Mouse (Mus musculus): Measurements from ENCODE around the gene Wdfy4. TPM values are rescaled to one million over a fixed set of nuclear protein-coding genes. Genes with fewer than 3 reads are reported as not detected.

Gene Wdfy4
- polyA plus RNA-seq, 1 experiment from 2014 or later = 0.20 TPM

GRCm38 (mm10) chr14:33136843-33137242 is 48.5 kb downstream of the Wdfy4 start:
- no peak for TF ChIP-seq CTCF (IDR thresholded peaks at IDR 0.05; ENCODE audit: low read depth)
- no peak overlapping the region for H3K27ac ChIP-seq
- H3K4me3 ChIP-seq (replicated peaks; ENCODE audit: low read depth, low read length) = no peak overlapping the region
- no peak overlapping the region for H3K9ac ChIP-seq (ENCODE audit: low read depth, low read length)
- no peak for DNase-seq (ENCODE audit: low spot score)
- no peaks in the 10 kb centered on the region for H3K27me3 ChIP-seq (ENCODE audit: insufficient read depth, low read length)
- WGBS = 61% methylated on average over 9 of the region's 9 CpGs
- no peaks in the 10 kb centered on the region for H3K4me1 ChIP-seq (replicated peaks; ENCODE audit: insufficient read depth, low read length)
- ATAC-seq (replicated peaks; ENCODE audit: low FRiP score, low read depth) = no peak
- H3K36me3 ChIP-seq (ENCODE audit: insufficient read depth, low read length) = no peaks in the 10 kb centered on the region
- H3K4me2 ChIP-seq (ENCODE audit: low read length) = no peak overlapping the region
- H3K9me3 ChIP-seq (replicated peaks; ENCODE audit: low read length) = no peaks in the 10 kb centered on the region

GRCm38 (mm10) chr14:33135170-33135569 is 50.1 kb downstream of the Wdfy4 start:
- no peak for ATAC-seq (replicated peaks; ENCODE audit: low FRiP score, low read depth)
- no peak overlapping the region for H3K4me3 ChIP-seq (replicated peaks; ENCODE audit: low read depth, low read length)

GRCm38 (mm10) chr14:33131044-33131758 is 54.1 kb downstream of the Wdfy4 start:
- no peak for ATAC-seq (replicated peaks; ENCODE audit: low FRiP score, low read depth)
- no peak for DNase-seq (ENCODE audit: low spot score)
- no peak overlapping the region for H3K9ac ChIP-seq (ENCODE audit: low read depth, low read length)
- no peak overlapping the region for H3K27ac ChIP-seq
- H3K4me3 ChIP-seq (replicated peaks; ENCODE audit: low read depth, low read length) = no peak overlapping the region
- no peaks in the 10 kb centered on the region for H3K27me3 ChIP-seq (ENCODE audit: insufficient read depth, low read length)
- H3K4me1 ChIP-seq (replicated peaks; ENCODE audit: insufficient read depth, low read length) = no peaks in the 10 kb centered on the region
- no peak overlapping the region for H3K4me2 ChIP-seq (ENCODE audit: low read length)
- no peaks in the 10 kb centered on the region for H3K9me3 ChIP-seq (replicated peaks; ENCODE audit: low read length)
- no peak for TF ChIP-seq CTCF (IDR thresholded peaks at IDR 0.05; ENCODE audit: low read depth)
- no peaks in the 10 kb centered on the region for H3K36me3 ChIP-seq (ENCODE audit: insufficient read depth, low read length)
- 74% methylated on average over 7 of the region's 7 CpGs for WGBS

More at GRCm38 (mm10) chr14:33135170-33135569, 50.1 kb downstream of the Wdfy4 start:
- Histone ChIP-seq H3K9me3 (replicated peaks; ENCODE audit: low read length) (no peaks in the 10 kb centered on the region), H3K4me2 (ENCODE audit: low read length) (no peak overlapping the region), H3K4me1 (replicated peaks; ENCODE audit: insufficient read depth, low read length) (no peaks in the 10 kb centered on the region), H3K27ac (no peak overlapping the region), H3K36me3 (ENCODE audit: insufficient read depth, low read length) (no peaks in the 10 kb centered on the region), H3K9ac (ENCODE audit: low read depth, low read length) (no peak overlapping the region), H3K27me3 (ENCODE audit: insufficient read depth, low read length) (no peaks in the 10 kb centered on the region)
- DNase-seq (ENCODE audit: low spot score) = no peak
- no peak for TF ChIP-seq CTCF (IDR thresholded peaks at IDR 0.05; ENCODE audit: low read depth)
- WGBS = 78% methylated on average over 6 of the region's 6 CpGs

GRCm38 (mm10) chr14:33116590-33116989 is 68.7 kb downstream of the Wdfy4 start:
- ATAC-seq (replicated peaks; ENCODE audit: low FRiP score, low read depth) = no peak
- no peak for DNase-seq (ENCODE audit: low spot score)
- Histone ChIP-seq H3K27me3 (ENCODE audit: insufficient read depth, low read length) (no peaks in the 10 kb centered on the region), H3K4me3 (replicated peaks; ENCODE audit: low read depth, low read length) (no peak overlapping the region), H3K9me3 (replicated peaks; ENCODE audit: low read length) (no peaks in the 10 kb centered on the region), H3K27ac (no peak overlapping the region), H3K4me1 (replicated peaks; ENCODE audit: insufficient read depth, low read length) (no peaks in the 10 kb centered on the region), H3K4me2 (ENCODE audit: low read length) (no peak overlapping the region), H3K9ac (ENCODE audit: low read depth, low read length) (no peak overlapping the region), H3K36me3 (ENCODE audit: insufficient read depth, low read length) (no peaks in the 10 kb centered on the region)
- TF ChIP-seq CTCF (IDR thresholded peaks at IDR 0.05; ENCODE audit: low read depth) = no peak
- 80% methylated on average over 1 of the region's 1 CpGs for WGBS

GRCm38 (mm10) chr14:33104809-33105208 is 80.5 kb downstream of the Wdfy4 start:
- ATAC-seq (replicated peaks; ENCODE audit: low FRiP score, low read depth) = no peak
- 64% methylated on average over 3 of the region's 3 CpGs for WGBS
- no peak overlapping the region for H3K9ac ChIP-seq (ENCODE audit: low read depth, low read length)
- H3K27ac ChIP-seq = no peak overlapping the region
- no peak overlapping the region for H3K4me3 ChIP-seq (replicated peaks; ENCODE audit: low read depth, low read length)
- no peaks in the 10 kb centered on the region for H3K27me3 ChIP-seq (ENCODE audit: insufficient read depth, low read length)
- TF ChIP-seq CTCF (IDR thresholded peaks at IDR 0.05; ENCODE audit: low read depth) = no peak
- H3K4me2 ChIP-seq (ENCODE audit: low read length) = no peak overlapping the region
- DNase-seq (ENCODE audit: low spot score) = no peak
- no peaks in the 10 kb centered on the region for H3K9me3 ChIP-seq (replicated peaks; ENCODE audit: low read length)
- H3K36me3 ChIP-seq (ENCODE audit: insufficient read depth, low read length) = no peaks in the 10 kb centered on the region
- H3K4me1 ChIP-seq (replicated peaks; ENCODE audit: insufficient read depth, low read length) = no peaks in the 10 kb centered on the region

GRCm38 (mm10) chr14:33101609-33102008 is 83.7 kb downstream of the Wdfy4 start:
- 56% methylated on average over 2 of the region's 2 CpGs for WGBS
- no peak for DNase-seq (ENCODE audit: low spot score)
- no peak overlapping the region for H3K4me2 ChIP-seq (ENCODE audit: low read length)
- TF ChIP-seq CTCF (IDR thresholded peaks at IDR 0.05; ENCODE audit: low read depth) = no peak
- no peaks in the 10 kb centered on the region for H3K36me3 ChIP-seq (ENCODE audit: insufficient read depth, low read length)
- no peak overlapping the region for H3K9ac ChIP-seq (ENCODE audit: low read depth, low read length)
- no peaks in the 10 kb centered on the region for H3K27me3 ChIP-seq (ENCODE audit: insufficient read depth, low read length)
- no peak overlapping the region for H3K27ac ChIP-seq
- no peaks in the 10 kb centered on the region for H3K4me1 ChIP-seq (replicated peaks; ENCODE audit: insufficient read depth, low read length)
- no peak overlapping the region for H3K4me3 ChIP-seq (replicated peaks; ENCODE audit: low read depth, low read length)
- no peak for ATAC-seq (replicated peaks; ENCODE audit: low FRiP score, low read depth)
- H3K9me3 ChIP-seq (replicated peaks; ENCODE audit: low read length) = no peaks in the 10 kb centered on the region

GRCm38 (mm10) chr14:33099926-33100325 is 85.4 kb downstream of the Wdfy4 start:
- Histone ChIP-seq H3K4me3 (replicated peaks; ENCODE audit: low read depth, low read length) (no peak overlapping the region), H3K9ac (ENCODE audit: low read depth, low read length) (no peak overlapping the region), H3K4me1 (replicated peaks; ENCODE audit: insufficient read depth, low read length) (no peaks in the 10 kb centered on the region), H3K36me3 (ENCODE audit: insufficient read depth, low read length) (no peaks in the 10 kb centered on the region), H3K27me3 (ENCODE audit: insufficient read depth, low read length) (no peaks in the 10 kb centered on the region), H3K9me3 (replicated peaks; ENCODE audit: low read length) (no peaks in the 10 kb centered on the region), H3K27ac (no peak overlapping the region), H3K4me2 (ENCODE audit: low read length) (no peak overlapping the region)
- 77% methylated on average over 5 of the region's 5 CpGs for WGBS
- no peak for DNase-seq (ENCODE audit: low spot score)
- no peak for TF ChIP-seq CTCF (IDR thresholded peaks at IDR 0.05; ENCODE audit: low read depth)
- ATAC-seq (replicated peaks; ENCODE audit: low FRiP score, low read depth) = no peak
